Mouse (Mus musculus) embryonic facial prominence, embryonic 14.5 days (tissue): ENCODE results near the gene Mrpl22. TPM values are rescaled to one million over a fixed set of nuclear protein-coding genes. Genes with fewer than 3 reads are reported as not detected.

Experiments
- ATAC-seq: fragments of 200-750 bp; cut with Nextera tagmentation; 2 replicates; pipeline ENCODE4 v1.8.0; 2017; ENCODE audit warnings: low read depth, moderate number of reproducible peaks, moderate TSS enrichment
- DNase-seq: peaks from one replicate; pipeline ENCODE4 v3.0.0-alpha.2; 2015; ENCODE audit warnings: low spot score
- H3K27ac ChIP-seq: fragments of 300-500 bp; sonication (generic); replicated peaks from 2 replicates; pipeline ENCODE4 v1.5.1; 2014; ENCODE audit warnings: low read depth, mild to moderate bottlenecking, low read length, moderate library complexity
- H3K27me3 ChIP-seq: fragments of 300-500 bp; sonication (generic); replicated peaks from 2 replicates; pipeline ENCODE4 v1.6.1; 2014; ENCODE audit warnings: low read length; ENCODE audit not compliant: control insufficient read depth, insufficient read depth
- H3K36me3 ChIP-seq: fragments of 300-500 bp; sonication (generic); 2 replicates; pipeline ENCODE4 v1.6.1; 2014; ENCODE audit warnings: low read length, mixed read lengths; ENCODE audit not compliant: control insufficient read depth, insufficient read depth
- H3K4me1 ChIP-seq: fragments of 300-500 bp; sonication (generic); 2 replicates; pipeline ENCODE4 v1.6.1; 2014; ENCODE audit warnings: antibody characterized with exemption, low read length; ENCODE audit not compliant: control insufficient read depth, insufficient read depth
- H3K4me2 ChIP-seq: fragments of 300-500 bp; sonication (generic); 2 replicates; pipeline ENCODE4 v1.6.1; 2014; ENCODE audit warnings: low read depth, mild to moderate bottlenecking, low read length, moderate library complexity, mixed read lengths
- H3K4me3 ChIP-seq: fragments of 300-500 bp; sonication (generic); 2 replicates; pipeline ENCODE4 v1.5.1; 2014; ENCODE audit warnings: low read depth, mild to moderate bottlenecking, low read length
- H3K9ac ChIP-seq: fragments of 300-500 bp; sonication (generic); 2 replicates; pipeline ENCODE4 v1.6.1; 2014; ENCODE audit warnings: low read depth, mild to moderate bottlenecking, low read length, moderate library complexity, mixed read lengths
- H3K9me3 ChIP-seq: fragments of 300-500 bp; sonication (generic); 2 replicates; pipeline ENCODE4 v1.6.1; 2016; ENCODE audit warnings: low read length; ENCODE audit not compliant: control insufficient read depth
- WGBS: fragments of 180-500 bp; shearing (Covaris S2); extraction: QIAGEN DNeasy Blood & Tissue Kit; methylation state at CpG from one replicate; pipeline ENCODE4 v1.1.7; 2014; 5-methylcytosine and 5-hydroxymethylcytosine counted together
- polyA plus RNA-seq: library from polyadenylated mRNA; unstranded; fragments of >200 nt; fragmentation: Nextera tagmentation; extraction: Ambion mirVana; gene quantifications from 2 replicates; pipeline ENCODE4 v1.2.1, GENCODE M21; 2014

Mrpl22 gene
- 112 and 113 TPM in 2 replicates for polyA plus RNA-seq

DNA sequence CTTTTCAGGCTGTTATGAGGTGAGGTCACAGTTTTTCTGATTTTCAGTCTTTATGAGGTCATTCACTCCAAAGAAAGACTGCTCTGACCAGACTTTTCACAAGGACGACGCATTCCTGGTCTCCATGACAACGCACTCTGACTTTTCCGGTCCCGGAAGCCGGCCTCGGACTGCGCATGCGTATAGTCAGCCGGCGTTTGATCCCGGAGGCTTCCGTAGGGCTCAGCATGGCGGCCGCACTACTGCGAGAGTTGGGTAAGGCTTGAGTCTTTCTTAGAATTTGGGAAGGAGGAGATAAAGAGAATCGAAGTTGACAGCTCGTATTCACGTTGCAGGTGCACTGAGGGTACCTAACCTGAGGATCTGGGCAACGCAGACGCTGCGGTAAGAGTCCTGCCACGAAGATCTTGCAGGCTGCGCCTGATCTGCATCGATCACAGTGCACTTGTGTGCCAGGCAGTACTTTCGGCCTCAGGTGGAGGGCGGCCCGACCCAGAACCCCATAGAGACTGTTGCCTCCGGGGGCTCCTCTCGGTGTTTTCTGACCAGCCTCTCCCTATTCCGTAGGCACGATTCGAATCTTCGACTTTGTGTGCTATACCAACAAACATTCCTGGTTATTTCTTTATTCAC, at the start of gene Mrpl22:
Gene Mrpl22, plus strand, starts transcription at position 203 of the 633 bp plus-strand sequence.
- Histone ChIP-seq H3K4me1 (peaks cover 6% of the 10 kb centered on the region; the same call in 1 of the 2 replicates), H3K27me3 (no peaks in the 10 kb centered on the region), H3K4me2 (peak within 1 kb of the TSS; percentile 81), H3K9me3 (no peaks in the 10 kb centered on the region), H3K9ac (peak within 1 kb of the TSS; percentile 80), H3K4me3 (peak within 1 kb of the TSS; percentile 60), H3K27ac (peak within 1 kb of the TSS; percentile 67), H3K36me3 (peaks cover 37% of the 10 kb centered on the region)
- WGBS, result under 1% methylated on average over 32 of the region's 34 CpGs
- DNase-seq, result peak; percentile 97
- ATAC-seq, result peak; percentile 84

DNA sequence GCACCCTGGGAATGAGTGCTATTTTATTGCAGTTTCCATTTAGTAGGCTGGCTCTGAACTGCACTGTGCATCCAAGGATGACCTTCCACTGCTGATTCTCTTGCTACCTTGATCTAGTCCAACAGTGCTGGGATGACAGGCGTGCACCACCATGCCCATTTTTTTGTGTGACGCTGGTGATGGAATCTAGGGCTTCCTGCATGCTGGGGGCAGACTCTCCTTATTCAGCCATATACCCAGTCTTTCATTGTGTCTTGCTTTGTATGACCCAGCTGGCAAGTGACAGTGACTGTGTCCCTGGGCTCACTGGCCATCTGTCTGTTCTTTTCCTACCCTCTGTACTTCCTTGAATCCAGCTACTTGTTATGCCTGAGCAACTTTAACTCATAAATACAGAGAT, 47.8 kb upstream of the Mrpl22 start:
- Histone ChIP-seq H3K27me3 (no peaks in the 10 kb centered on the region), H3K4me3 (no peak overlapping the region), H3K36me3 (peaks cover 86% of the 10 kb centered on the region), H3K4me2 (no peak overlapping the region), H3K9me3 (no peaks in the 10 kb centered on the region), H3K4me1 (no peaks in the 10 kb centered on the region), H3K9ac (no peak overlapping the region), H3K27ac (no peak overlapping the region)
- ATAC-seq (no peak), DNase-seq (no peak)
- 83% methylated on average over 2 of the region's 2 CpGs for WGBS

DNA sequence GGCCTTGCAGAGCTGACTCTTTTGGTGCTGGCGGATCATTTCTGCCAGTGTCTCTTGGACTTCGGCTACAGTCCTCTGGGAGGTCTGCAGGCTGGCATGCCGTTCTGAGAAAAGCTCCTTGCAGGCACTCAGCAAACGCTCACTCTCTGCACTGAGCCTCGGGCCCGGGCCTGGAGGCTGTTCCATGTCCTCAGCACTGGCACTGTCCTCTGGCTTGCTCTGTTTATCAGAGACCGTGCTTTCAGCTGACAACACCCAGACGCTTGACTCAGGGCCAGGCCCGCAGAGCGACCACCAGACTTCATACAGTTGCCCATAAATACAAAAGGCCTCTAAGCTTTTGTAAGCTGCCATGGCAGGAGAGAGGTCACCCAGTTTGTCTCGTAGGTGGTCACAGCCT, 46.4 kb upstream of the Mrpl22 start:
- no peak overlapping the region for H3K4me2 ChIP-seq
- WGBS, result 91% methylated on average over 11 of the region's 11 CpGs
- H3K27me3 ChIP-seq, result no peaks in the 10 kb centered on the region
- no peak overlapping the region for H3K27ac ChIP-seq
- no peak for DNase-seq
- no peaks in the 10 kb centered on the region for H3K4me1 ChIP-seq
- no peak for ATAC-seq
- H3K9ac ChIP-seq, result no peak overlapping the region
- no peaks in the 10 kb centered on the region for H3K9me3 ChIP-seq
- no peak overlapping the region for H3K4me3 ChIP-seq
- H3K36me3 ChIP-seq, result peaks cover 86% of the 10 kb centered on the region

DNA sequence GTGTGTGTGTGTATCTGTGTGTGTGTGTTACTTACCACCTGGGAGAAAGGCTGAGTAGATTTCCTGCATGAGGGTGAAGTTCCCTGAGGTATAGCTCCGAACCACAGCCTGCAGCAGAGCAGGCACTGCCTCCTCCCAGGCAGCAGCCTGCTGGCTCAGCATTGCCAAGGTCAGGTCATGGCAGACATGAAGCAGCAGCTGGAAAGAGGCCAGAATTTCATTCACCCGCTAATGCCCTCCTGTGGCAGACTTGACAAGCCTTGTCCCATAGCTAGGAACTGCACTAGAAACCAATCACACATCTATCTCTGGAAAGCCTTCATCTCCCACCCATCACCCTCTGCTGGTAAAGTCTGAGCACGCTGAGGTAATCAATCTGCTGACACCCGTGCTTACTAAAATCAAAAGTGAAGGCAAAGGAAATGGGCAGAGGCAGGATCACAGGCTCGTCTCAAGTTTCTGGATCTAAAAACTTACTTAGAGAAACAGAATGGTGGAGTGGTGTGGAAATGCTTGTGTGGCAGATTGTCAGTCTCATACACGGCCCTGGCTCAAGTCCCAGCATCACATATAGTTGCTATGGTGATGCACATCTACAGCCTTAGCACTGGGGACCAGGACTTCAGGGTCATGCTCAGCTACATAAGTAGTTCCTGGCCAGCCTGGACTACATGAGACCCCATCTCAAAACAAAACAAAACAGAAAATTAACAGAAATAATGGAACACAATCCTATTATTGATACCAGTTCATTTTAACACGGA, 44.9 kb upstream of the Mrpl22 start:
- Histone ChIP-seq H3K4me2 (no peak overlapping the region), H3K9ac (no peak overlapping the region), H3K27ac (no peak overlapping the region), H3K36me3 (peaks cover 85% of the 10 kb centered on the region), H3K9me3 (no peaks in the 10 kb centered on the region), H3K27me3 (no peaks in the 10 kb centered on the region), H3K4me1 (no peaks in the 10 kb centered on the region), H3K4me3 (no peak overlapping the region)
- ATAC-seq, result no peak
- 64% methylated on average over 7 of the region's 7 CpGs for WGBS
- DNase-seq, result peak; percentile 55

DNA sequence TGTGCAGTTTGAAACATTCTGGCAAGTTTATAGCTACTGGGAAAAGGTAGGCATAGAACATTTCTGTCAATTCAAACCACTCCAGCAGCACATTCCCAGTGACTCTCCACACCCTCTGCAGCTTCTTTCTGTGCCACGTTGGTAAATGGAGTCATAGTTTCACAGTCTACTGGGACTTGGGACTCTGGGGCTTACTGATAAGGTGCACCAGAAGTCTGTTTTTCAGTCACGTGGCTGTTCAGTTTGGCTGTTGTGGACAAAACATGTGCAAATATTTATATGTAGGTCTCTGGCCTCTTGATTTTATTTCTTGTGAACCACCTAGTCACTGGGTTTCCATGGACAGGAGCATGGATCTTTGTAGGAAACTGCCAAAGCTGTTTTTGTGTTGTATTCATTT, 43.9 kb upstream of the Mrpl22 start:
- Histone ChIP-seq H3K9me3 (no peaks in the 10 kb centered on the region), H3K9ac (no peak overlapping the region), H3K27ac (no peak overlapping the region), H3K4me1 (no peaks in the 10 kb centered on the region), H3K36me3 (peaks cover 88% of the 10 kb centered on the region), H3K27me3 (no peaks in the 10 kb centered on the region), H3K4me2 (no peak overlapping the region), H3K4me3 (no peak overlapping the region)
- WGBS, result 83% methylated on average over 2 of the region's 2 CpGs
- ATAC-seq (no peak), DNase-seq (no peak)

DNA sequence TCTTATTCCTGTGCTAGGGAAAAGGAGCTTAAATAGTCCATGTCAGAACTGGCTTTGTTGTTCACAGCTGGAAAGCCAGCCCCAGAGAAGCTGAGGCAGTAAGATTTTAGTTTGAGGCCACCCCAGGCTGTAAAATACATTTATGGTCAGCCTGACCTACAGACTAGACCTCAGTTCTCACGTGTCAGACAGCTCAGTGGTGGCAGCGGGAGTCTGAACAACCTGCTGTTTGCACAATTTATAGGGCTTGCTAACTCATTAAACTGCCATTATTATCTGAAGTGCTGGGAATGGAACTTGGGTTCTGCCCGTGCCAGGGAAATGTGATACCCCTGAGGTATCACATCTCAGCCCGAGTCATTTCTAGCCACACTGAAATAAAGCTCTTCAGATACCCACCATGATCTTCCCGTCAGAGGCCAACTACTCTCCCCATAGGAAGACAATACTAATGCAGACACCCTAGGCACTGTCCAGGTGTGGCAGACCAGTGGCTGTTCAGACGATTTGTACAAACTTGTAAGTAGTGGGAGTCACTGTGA, 42.1 kb upstream of the Mrpl22 start:
- Histone ChIP-seq H3K4me2 (no peak overlapping the region), H3K9me3 (no peaks in the 10 kb centered on the region), H3K4me3 (no peak overlapping the region), H3K4me1 (no peaks in the 10 kb centered on the region), H3K27ac (no peak overlapping the region), H3K9ac (no peak overlapping the region), H3K36me3 (peaks cover 85% of the 10 kb centered on the region), H3K27me3 (no peaks in the 10 kb centered on the region)
- 70% methylated on average over 6 of the region's 6 CpGs for WGBS
- no peak for ATAC-seq
- no peak for DNase-seq

DNA sequence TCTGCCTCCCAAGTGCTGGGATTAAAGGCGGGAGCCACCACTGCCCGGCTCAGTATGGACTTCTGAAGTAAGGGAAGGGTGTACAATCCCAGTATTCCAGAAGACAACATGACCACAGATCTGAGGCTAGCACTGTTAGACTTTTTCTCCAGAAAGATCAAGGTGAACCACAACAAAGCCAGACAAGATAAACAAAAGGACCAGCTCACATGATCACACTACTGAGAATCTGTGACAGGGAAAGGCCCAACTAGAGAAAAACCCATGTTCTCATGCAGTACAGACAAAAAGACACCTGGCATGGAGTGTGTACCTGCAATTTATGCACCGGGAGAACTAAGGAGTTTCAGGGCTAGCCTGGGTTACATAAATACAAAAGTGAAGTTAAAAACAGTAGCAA, 39.4 kb upstream of the Mrpl22 start:
- Histone ChIP-seq H3K9me3 (no peaks in the 10 kb centered on the region), H3K4me2 (no peak overlapping the region), H3K4me3 (no peak overlapping the region), H3K36me3 (peaks cover 96% of the 10 kb centered on the region), H3K27me3 (no peaks in the 10 kb centered on the region), H3K4me1 (no peaks in the 10 kb centered on the region), H3K27ac (no peak overlapping the region), H3K9ac (no peak overlapping the region)
- DNase-seq (no peak), ATAC-seq (no peak)
- WGBS, result 91% methylated on average over 3 of the region's 3 CpGs

DNA sequence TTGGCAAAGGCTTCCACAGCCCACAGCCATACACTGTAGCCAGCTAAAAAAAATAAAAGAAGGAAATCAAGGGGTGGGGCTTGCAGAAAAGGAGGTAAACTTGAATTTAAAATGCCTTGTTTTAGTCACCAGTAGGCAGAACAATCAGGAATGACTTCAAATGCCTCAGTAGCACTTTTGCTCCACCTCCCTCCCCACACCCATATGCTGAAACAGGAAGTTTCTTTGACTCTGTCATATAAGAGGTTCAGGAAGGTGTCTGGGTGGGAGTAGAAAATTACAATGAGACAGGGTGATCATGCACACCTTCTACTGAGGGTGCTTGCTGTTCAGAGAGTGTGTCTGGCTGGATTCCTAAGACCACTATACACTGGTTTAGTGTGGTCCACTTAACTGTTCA, 36.6 kb upstream of the Mrpl22 start:
- Histone ChIP-seq H3K9ac (no peak overlapping the region), H3K4me1 (no peaks in the 10 kb centered on the region), H3K36me3 (peaks cover 95% of the 10 kb centered on the region), H3K9me3 (no peaks in the 10 kb centered on the region), H3K4me2 (no peak overlapping the region), H3K27me3 (no peaks in the 10 kb centered on the region), H3K4me3 (no peak overlapping the region), H3K27ac (no peak overlapping the region)
- no peak for ATAC-seq
- no peak for DNase-seq
